Mouse (Mus musculus) v-Abl transformed pro-B cells (cell line): ENCODE measurements around the gene Tgfb1i1.

ENCODE experiments used
- in situ Hi-C, 2 experiments: fragments of 400-800 bp; cut with MboI; formaldehyde crosslinking; loops; one replicate each; pipeline ENCODE4 v1.15.1; 2025; ENCODE audit not compliant: unreplicated experiment in 2 of 2

The Tgfb1i1 gene

GRCm38 (mm10) chr7:128246496-128247391, at the start of gene Tgfb1i1:
Gene Tgfb1i1, plus strand, starts transcription at chr7:128246812.
- in situ Hi-C loops = loop anchor here (5.0 to 10.0 kb wide), 2 partner anchors 101 to 458 kb away; no protein-coding TSS in a partner anchor

GRCm38 (mm10) chr7:128201607-128202006, 45.0 kb upstream of the Tgfb1i1 start:
- in situ Hi-C loops = loop anchor here in 1 of 2 experiments (10.0 kb wide), 1 partner anchor 47 kb away; the partner anchor contains the start of gene Itgad

DNA sequence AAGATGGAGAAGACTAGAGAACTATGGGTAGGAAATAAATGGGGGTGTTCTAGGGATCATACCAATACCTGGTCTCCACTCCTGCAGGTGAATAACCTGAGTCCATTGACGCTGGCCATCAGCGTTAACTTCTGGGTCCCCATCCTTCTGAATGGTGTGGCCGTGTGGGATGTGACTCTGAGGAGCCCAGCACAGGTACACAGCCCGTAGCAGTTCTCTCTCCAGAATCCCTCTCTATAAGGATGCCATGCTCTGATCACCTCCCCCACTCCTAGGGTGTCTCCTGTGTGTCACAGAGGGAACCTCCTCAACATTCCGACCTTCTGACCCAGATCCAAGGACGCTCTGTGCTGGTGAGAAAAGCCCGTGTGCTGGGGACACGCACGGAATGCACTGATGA, 43.5 kb upstream of the Tgfb1i1 start:
- in situ Hi-C loops = loop anchor here in 1 of 2 experiments (10.0 kb wide), 1 partner anchor 48 kb away; the partner anchor contains the start of gene Itgad

DNA sequence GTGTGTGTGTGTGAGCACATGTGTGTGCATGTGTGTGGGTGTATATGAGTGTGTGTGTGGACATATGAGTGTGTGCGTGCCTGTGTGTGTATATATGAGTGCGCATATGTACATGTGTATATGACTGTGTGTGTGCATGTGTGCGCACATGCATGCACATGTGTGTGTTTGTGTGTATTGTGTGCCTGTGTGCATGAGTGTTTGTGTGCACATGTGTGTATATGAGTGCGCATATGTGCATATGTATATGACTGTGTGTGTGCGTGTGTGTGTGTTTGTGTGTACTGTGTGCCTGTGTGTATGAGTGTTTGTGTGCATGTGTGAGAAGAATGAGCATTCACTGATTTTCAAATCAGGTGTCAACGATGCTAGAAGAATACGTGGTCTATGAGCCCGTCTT, 42.4 kb upstream of the Tgfb1i1 start:
- in situ Hi-C loops = loop anchor here in 1 of 2 experiments (10.0 kb wide), 1 partner anchor 49 kb away; the partner anchor contains the start of gene Itgad

DNA sequence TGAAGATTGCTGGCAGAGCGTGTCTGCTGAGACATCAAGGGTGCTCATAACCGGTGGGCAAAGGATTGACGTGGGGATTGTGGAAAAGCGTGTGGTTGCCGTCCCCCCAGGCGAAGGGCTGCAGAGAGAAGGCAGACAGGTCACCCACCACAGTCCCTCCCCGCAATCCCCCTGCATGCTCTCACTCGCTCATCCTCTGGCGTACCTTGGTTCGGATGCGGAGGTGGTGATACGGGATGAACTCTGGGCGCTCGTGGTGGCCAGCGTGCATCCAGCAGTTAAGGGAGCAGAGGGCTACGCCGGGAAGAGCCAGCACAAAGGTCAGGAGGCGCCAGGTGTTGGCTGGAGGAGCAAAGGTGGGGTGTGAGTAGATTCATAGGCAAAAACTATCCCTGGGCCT, 40.9 kb upstream of the Tgfb1i1 start:
- in situ Hi-C loops = loop anchor here (5.0 to 10.0 kb wide), 5 partner anchors 43 to 223 kb away; partner anchors contain the start of gene Itgad (in 1 of the 2)

DNA sequence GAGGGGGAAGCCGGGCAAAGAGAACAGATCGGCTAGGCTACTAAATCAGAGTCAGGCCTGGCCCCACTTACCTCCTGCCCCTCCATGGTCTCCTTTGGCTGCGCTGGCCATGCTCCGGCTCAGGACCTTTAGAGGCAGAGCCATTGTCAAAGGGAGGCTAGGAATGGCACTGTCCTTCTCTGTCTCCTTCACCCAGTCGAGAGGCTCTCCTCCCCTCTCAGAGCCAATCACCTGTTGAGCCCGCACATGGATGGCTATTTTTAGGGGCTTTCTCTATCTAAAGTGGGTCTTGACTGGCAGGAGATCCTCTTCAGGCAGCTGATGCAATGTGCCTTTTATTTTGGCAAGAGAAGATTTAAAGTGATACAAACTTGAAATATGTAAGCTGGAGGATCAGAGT, 40.5 kb upstream of the Tgfb1i1 start, which contains the start of gene Cox6a2:
Cox6a2 (minus strand) TSS at position 236 of the 400 bp plus-strand sequence.
- in situ Hi-C loops = loop anchor here (5.0 to 10.0 kb wide), 5 partner anchors 44 to 224 kb away; partner anchors contain the start of gene Itgad (in 1 of the 2)

- in situ Hi-C loops = loop anchor here (5.0 to 10.0 kb wide), 5 partner anchors 46 to 226 kb away; partner anchors contain the start of gene Itgad (in 1 of the 2)
Measured at GRCm38 (mm10) chr7:128208187-128208586, 38.4 kb upstream of the Tgfb1i1 start.

DNA sequence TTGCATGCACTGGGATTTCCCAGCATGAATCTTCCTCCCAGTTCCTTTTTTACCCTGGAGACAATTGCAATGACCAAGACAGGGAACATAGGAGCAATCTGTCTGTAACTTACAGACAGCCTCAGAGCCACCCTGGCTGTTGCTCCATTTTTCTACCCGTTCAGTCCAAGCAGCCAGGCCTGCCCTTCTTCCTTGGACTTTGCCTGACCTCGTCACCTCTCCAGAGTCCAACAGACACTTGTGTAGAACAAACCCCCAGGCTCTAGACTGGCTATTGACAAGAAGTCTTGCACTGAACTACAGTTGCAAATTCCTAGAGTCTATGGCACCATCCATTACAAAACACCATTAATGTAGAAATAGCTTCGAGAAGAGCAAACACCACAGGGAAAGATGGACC, 36.8 kb upstream of the Tgfb1i1 start:
- in situ Hi-C loops = loop anchor here (5.0 to 10.0 kb wide), 5 partner anchors 48 to 228 kb away; partner anchors contain the start of gene Itgad (in 1 of the 2)

DNA sequence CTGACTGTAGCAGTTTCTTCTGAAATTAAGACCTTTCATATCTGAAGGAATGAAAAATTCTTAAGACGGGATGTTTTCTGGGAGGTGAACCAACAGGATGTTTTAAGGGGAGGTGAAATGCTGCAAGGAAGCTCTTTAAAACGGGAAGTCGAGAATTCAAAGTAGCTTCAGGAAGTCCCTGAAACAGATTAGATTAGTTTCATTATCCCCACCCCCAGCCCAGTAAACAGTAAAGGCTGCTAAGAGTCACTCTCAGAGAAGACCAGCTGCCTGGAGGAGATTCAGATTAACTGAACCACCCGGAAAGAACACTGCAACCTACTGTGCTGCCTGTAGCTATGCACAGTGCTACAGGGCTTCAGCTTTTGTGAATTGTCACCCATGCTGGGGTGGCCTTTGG, 26.7 kb upstream of the Tgfb1i1 start:
- in situ Hi-C loops = no loop called here

DNA sequence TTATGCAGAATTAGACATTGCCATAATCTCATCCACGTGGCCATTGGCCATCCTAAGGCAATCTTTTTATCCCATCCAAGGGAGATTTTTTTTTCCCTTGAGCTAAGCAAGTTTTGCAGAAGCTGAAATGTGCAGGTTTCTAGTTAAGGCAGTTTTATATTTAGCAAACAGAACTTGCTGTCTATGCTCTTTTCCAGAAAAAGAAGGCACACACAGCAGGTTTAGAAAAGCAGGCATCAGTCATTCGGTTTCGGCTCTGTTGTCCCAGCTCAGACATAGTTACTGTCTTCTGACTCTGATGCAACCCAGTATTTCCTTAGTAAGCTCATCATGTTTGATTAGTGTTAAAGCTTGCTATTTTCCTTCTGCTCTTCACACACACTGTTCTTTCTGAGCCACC, 25.7 kb upstream of the Tgfb1i1 start:
- in situ Hi-C loops = no loop called here

GRCm38 (mm10) chr7:128231741-128232140, 14.9 kb upstream of the Tgfb1i1 start:
- in situ Hi-C loops = loop anchor here (10.0 kb wide), 2 partner anchors 457 to 567 kb away; partner anchors contain the start of gene Setd1a (in 1 of the 2)

- in situ Hi-C loops = loop anchor here (10.0 kb wide), 2 partner anchors 460 to 570 kb away; partner anchors contain the start of gene Setd1a (in 1 of the 2)
Measured at GRCm38 (mm10) chr7:128234796-128235195, 11.8 kb upstream of the Tgfb1i1 start.

- in situ Hi-C loops = loop anchor here (10.0 kb wide), 2 partner anchors 461 to 571 kb away; partner anchors contain the start of gene Setd1a (in 1 of the 2)
Measured at GRCm38 (mm10) chr7:128235481-128235880, 11.1 kb upstream of the Tgfb1i1 start.

- in situ Hi-C loops = loop anchor here (10.0 kb wide), 2 partner anchors 462 to 572 kb away; partner anchors contain the start of gene Setd1a (in 1 of the 2)
Measured at GRCm38 (mm10) chr7:128236426-128236825, 10.2 kb upstream of the Tgfb1i1 start.

DNA sequence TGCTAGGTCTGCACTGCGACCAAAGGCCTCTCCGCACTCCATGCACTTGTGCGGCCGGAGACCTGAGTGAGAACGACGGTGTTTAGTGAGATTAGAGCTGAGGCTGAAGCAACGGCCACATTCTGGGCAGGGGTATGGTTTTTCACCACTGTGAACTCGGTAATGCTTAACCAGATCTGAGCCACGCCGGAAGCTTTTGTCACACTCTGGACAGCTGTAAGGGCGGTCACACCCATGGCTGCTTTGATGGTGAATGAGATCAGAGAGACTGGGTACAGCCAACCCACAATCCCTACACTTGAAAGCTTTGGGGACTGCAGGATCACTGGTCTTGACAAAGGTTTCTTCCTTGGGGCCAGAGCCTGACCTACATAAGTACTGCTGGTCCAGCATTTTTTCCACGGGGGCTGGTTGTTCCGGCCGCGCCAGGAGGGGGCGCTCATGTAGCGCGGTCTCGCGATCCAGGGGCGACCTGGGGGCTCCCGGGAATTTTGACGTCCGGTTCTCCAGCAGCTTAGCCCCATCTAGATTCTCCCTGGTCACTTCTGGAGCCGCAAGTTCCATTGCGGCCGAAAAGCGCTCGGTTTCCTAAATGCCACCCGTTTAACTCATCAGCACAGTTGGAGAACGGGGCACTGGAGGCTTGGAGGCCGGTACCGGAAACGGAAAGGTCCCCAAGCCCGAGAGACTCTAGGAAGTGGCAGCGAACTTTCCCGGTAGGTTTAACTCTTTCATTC, 9.6 kb upstream of the Tgfb1i1 start, which contains the start of gene Armc5:
Armc5 (plus strand) TSS at position 487 of the 737 bp plus-strand sequence.
- in situ Hi-C loops = loop anchor here (10.0 kb wide), 2 partner anchors 462 to 572 kb away; partner anchors contain the start of gene Setd1a (in 1 of the 2)

DNA sequence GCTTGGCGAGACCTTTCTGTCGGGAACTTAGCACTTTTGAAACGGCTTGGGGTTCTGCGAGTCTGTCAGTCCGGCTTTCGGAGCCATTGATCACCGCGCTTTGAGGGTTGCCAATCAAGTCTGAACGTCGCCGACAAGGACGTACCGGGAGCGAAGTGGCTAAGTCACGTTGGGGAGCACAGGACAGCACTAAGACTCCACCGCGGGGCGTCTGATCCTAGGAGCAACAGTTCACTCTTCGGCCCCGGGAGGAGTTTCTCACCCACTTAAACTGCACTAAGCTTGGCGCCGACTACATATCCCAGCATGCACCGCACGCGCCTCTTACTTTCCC, 9.1 kb upstream of the Tgfb1i1 start:
- in situ Hi-C loops = loop anchor here (10.0 kb wide), 2 partner anchors 463 to 573 kb away; partner anchors contain the start of gene Setd1a (in 1 of the 2)

GRCm38 (mm10) chr7:128237927-128238778, 8.5 kb upstream of the Tgfb1i1 start, which contains the start of gene 9130023H24Rik:
Gene 9130023H24Rik, minus strand, starts transcription at chr7:128238031.
- in situ Hi-C loops = loop anchor here (10.0 kb wide), 2 partner anchors 463 to 573 kb away; partner anchors contain the start of gene Setd1a (in 1 of the 2)

GRCm38 (mm10) chr7:128238991-128239390, 7.6 kb upstream of the Tgfb1i1 start:
- in situ Hi-C loops = loop anchor here (10.0 kb wide), 2 partner anchors 464 to 574 kb away; partner anchors contain the start of gene Setd1a (in 1 of the 2)
